Mouse (Mus musculus) G1E (cell line): ENCODE measurements around the gene Lman1l.

ENCODE experiments used
- CTCF ChIP-seq: IDR thresholded peaks from 2 replicates; pipeline ENCODE4 v1.5.1; 2012; ENCODE audit warnings: low read depth, low read length, inconsistent platforms, mixed read lengths
- POLR2AphosphoS5 ChIP-seq: IDR thresholded peaks from 2 replicates; pipeline ENCODE4 v1.6.1; 2012; ENCODE audit warnings: low read depth, low read length, inconsistent platforms; ENCODE audit not compliant: insufficient replicate concordance
- TAL1 ChIP-seq: conservative IDR thresholded peaks from 2 replicates; pipeline ENCODE4 v1.6.1; 2012; ENCODE audit warnings: low read depth, low read length, inconsistent platforms, mixed read lengths

DNA sequence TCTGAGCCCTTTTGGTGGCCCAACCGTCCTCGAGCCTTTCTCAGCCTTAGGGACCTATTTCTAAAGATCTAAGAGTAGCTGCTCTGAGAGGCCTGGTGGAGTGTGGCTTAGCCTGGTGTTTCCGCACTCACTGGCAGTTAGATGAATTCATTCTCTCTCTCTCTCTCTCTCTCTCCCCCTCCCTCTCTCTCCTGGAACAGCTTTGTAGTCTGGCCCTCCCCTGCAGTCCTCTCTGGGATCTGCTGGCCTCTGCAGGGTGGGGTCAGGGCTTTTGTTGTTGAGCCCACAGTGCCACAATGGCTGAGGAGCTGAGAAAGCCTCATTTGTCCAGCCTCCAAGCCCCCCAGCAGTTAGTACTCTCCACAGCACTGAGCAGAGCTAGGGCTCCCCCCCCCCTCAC lies 32.3 kb upstream of the Lman1l start:
- no peak for TF ChIP-seq CTCF
- no peak for TF ChIP-seq TAL1
- no peak for TF ChIP-seq POLR2AphosphoS5
